ENCODE assay signal across 8 mouse cellular contexts in genomic region chr11:69036486-69037230, GRCm38 (mm10). TPM values are rescaled to one million over a fixed set of nuclear protein-coding genes. Genes with fewer than 3 reads are reported as not detected.
DNase-seq lines count a peak whose midpoint lies in the region; ATAC-seq and TF ChIP-seq lines count a peak whose summit lies in the region.

No protein-coding gene starts in this region.

- H3K9me3 ChIP-seq in forebrain, embryonic 13.5 days (replicated peaks), result no peaks in the 10 kb centered on the region
- H3K9me3 ChIP-seq in lung, embryonic 15.5 days, result no peaks in the 10 kb centered on the region

- peak; percentile 3 for ATAC-seq in CD4-positive, CD25-positive, alpha-beta regulatory T cell, adult 4 months
- ATAC-seq in forebrain, embryonic 13.5 days, result peak; percentile 25; the same call in 1 of the 2 replicates
- ATAC-seq in lung, embryonic 15.5 days (ENCODE audit: borderline replicate concordance, extremely low read depth, low FRiP score, low TSS enrichment), result no peak

- WGBS in forebrain, embryonic 13.5 days, result 9% methylated on average over 20 of the region's 20 CpGs
- 8% methylated on average over 20 of the region's 20 CpGs for WGBS in lung, embryonic 15.5 days

- peaks cover 41% of the 10 kb centered on the region for H3K36me3 ChIP-seq in forebrain, embryonic 13.5 days (ENCODE audit: poor library complexity, severe bottlenecking)
- peaks cover 44% of the 10 kb centered on the region for H3K36me3 ChIP-seq in lung, embryonic 15.5 days

- TF ChIP-seq CTCF in brain, embryonic 14.5 days (IDR thresholded peaks at IDR 0.05; ENCODE audit: borderline replicate concordance, extremely low read depth, insufficient read depth, insufficient read length), result no peak

- peak overlapping the region; percentile 57 for H3K4me2 ChIP-seq in forebrain, embryonic 13.5 days
- H3K4me2 ChIP-seq in lung, embryonic 15.5 days, result peak overlapping the region; percentile 59

- peaks cover 33% of the 10 kb centered on the region for H3K4me1 ChIP-seq in forebrain, embryonic 13.5 days
- H3K4me1 ChIP-seq in lung, embryonic 15.5 days, result peaks cover 29% of the 10 kb centered on the region

- H3K27ac ChIP-seq in forebrain, embryonic 13.5 days, result peak overlapping the region; percentile 79
- peak overlapping the region; percentile 86 for H3K27ac ChIP-seq in lung, embryonic 15.5 days

- H3K9ac ChIP-seq in forebrain, embryonic 13.5 days, result peak overlapping the region; percentile 75
- H3K9ac ChIP-seq in lung, embryonic 15.5 days, result peak overlapping the region; percentile 69

- H3K27me3 ChIP-seq in forebrain, embryonic 13.5 days, result no peaks in the 10 kb centered on the region
- no peaks in the 10 kb centered on the region for H3K27me3 ChIP-seq in lung, embryonic 15.5 days

- H3K4me3 ChIP-seq in forebrain, embryonic 13.5 days, result peak overlapping the region; percentile 61
- H3K4me3 ChIP-seq in lung, embryonic 15.5 days, result peak overlapping the region; percentile 65

- TF ChIP-seq POLR2A in brain, embryonic 14.5 days (IDR thresholded peaks at IDR 0.05; ENCODE audit: borderline replicate concordance, extremely low read depth, insufficient read depth, insufficient read length, poor library complexity, severe bottlenecking), result no peak

- intact Hi-C loops in heart, postnatal 36 days (cut with DNase I), result loop anchor here (1.0 to 2.0 kb wide), 3 partner anchors 26 to 132 kb away; no protein-coding TSS in a partner anchor

- DNase-seq in brain, embryonic 14.5 days (ENCODE audit: low read depth), result peak; percentile 93
- DNase-seq in heart, postnatal 36 days, result peak; percentile 91 to 94
- peak; percentile 89 for DNase-seq in layer of hippocampus, adult 9-10 months (ENCODE audit: low spot score)
- DNase-seq in retina, adult 2 months (ENCODE audit: low read depth, low spot score), result peak; percentile 65
- peak; percentile 87 for DNase-seq in thymus, postnatal 14 days

RNA-seq across cellular contexts. Expression of gene Aurkb, which starts 8.8 kb away (rescaled TPM):
- polyA plus RNA-seq in CD4-positive, CD25-positive, alpha-beta regulatory T cell, adult 4 months (2017; shearing (Covaris generic)), result 10 to 100 TPM in 1 of 2 experiments, 1 to 10 TPM in 1; 9.0 to 17.8 TPM
- polyA plus RNA-seq in brain, embryonic 14.5 days (2012; rRNA removed), result 38.3 and 74.9 TPM in 2 replicates
- 143 and 149 TPM in 2 replicates for polyA plus RNA-seq in forebrain, embryonic 13.5 days (2015; fragmentation: Nextera tagmentation; extraction: Ambion mirVana)
- total RNA-seq in heart, postnatal 36 days (2021), result 1 to 10 TPM in 1 of 2 experiments, under 1 TPM in 1; 0.72 to 1.2 TPM
- polyA plus RNA-seq in lung, embryonic 15.5 days (2015; fragmentation: Nextera tagmentation; extraction: Ambion mirVana), result 207 and 211 TPM in 2 replicates

RNA-seq across cellular contexts. Expression of gene Ctc1, which starts 20.9 kb away (rescaled TPM):
- 10 to 100 TPM; 12.5 to 13.5 TPM for polyA plus RNA-seq in CD4-positive, CD25-positive, alpha-beta regulatory T cell, adult 4 months (2017; shearing (Covaris generic))
- 115 and 170 TPM in 2 replicates for polyA plus RNA-seq in brain, embryonic 14.5 days (2012; rRNA removed)
- 55.6 and 67.4 TPM in 2 replicates for polyA plus RNA-seq in forebrain, embryonic 13.5 days (2015; fragmentation: Nextera tagmentation; extraction: Ambion mirVana)
- 10 to 100 TPM; 12.5 to 14.3 TPM for total RNA-seq in heart, postnatal 36 days (2021)
- 53.3 and 54.7 TPM in 2 replicates for polyA plus RNA-seq in lung, embryonic 15.5 days (2015; fragmentation: Nextera tagmentation; extraction: Ambion mirVana)

RNA-seq across cellular contexts. Expression of gene Borcs6, which starts 22.9 kb away (rescaled TPM):
- 1 to 10 TPM; 1.0 to 1.4 TPM for polyA plus RNA-seq in CD4-positive, CD25-positive, alpha-beta regulatory T cell, adult 4 months (2017; shearing (Covaris generic))
- 19.6 and 22.1 TPM in 2 replicates for polyA plus RNA-seq in brain, embryonic 14.5 days (2012; rRNA removed)
- polyA plus RNA-seq in forebrain, embryonic 13.5 days (2015; fragmentation: Nextera tagmentation; extraction: Ambion mirVana), result 6.6 and 7.9 TPM in 2 replicates
- 10 to 100 TPM; 16.0 to 17.1 TPM for total RNA-seq in heart, postnatal 36 days (2021)
- 9.1 and 10.3 TPM in 2 replicates for polyA plus RNA-seq in lung, embryonic 15.5 days (2015; fragmentation: Nextera tagmentation; extraction: Ambion mirVana)

RNA-seq across cellular contexts. Expression of gene Pfas, which starts 28.4 kb away (rescaled TPM):
- polyA plus RNA-seq in CD4-positive, CD25-positive, alpha-beta regulatory T cell, adult 4 months (2017; shearing (Covaris generic)), result 10 to 100 TPM; 20.2 to 33.9 TPM
- polyA plus RNA-seq in brain, embryonic 14.5 days (2012; rRNA removed), result 25.8 and 27.6 TPM in 2 replicates
- 34.9 and 37.7 TPM in 2 replicates for polyA plus RNA-seq in forebrain, embryonic 13.5 days (2015; fragmentation: Nextera tagmentation; extraction: Ambion mirVana)
- 1 to 10 TPM; 5.8 to 8.3 TPM for total RNA-seq in heart, postnatal 36 days (2021)
- 31.4 and 33.4 TPM in 2 replicates for polyA plus RNA-seq in lung, embryonic 15.5 days (2015; fragmentation: Nextera tagmentation; extraction: Ambion mirVana)

RNA-seq across cellular contexts. Expression of gene Tmem107, which starts 33.9 kb away (rescaled TPM):
- polyA plus RNA-seq in CD4-positive, CD25-positive, alpha-beta regulatory T cell, adult 4 months (2017; shearing (Covaris generic)), result 1 to 10 TPM; 2.4 to 4.2 TPM
- 25.6 and 35.1 TPM in 2 replicates for polyA plus RNA-seq in brain, embryonic 14.5 days (2012; rRNA removed)
- polyA plus RNA-seq in forebrain, embryonic 13.5 days (2015; fragmentation: Nextera tagmentation; extraction: Ambion mirVana), result 55.1 and 57.2 TPM in 2 replicates
- total RNA-seq in heart, postnatal 36 days (2021), result 1 to 10 TPM; 4.2 to 6.1 TPM
- 69.3 and 71.1 TPM in 2 replicates for polyA plus RNA-seq in lung, embryonic 15.5 days (2015; fragmentation: Nextera tagmentation; extraction: Ambion mirVana)
